Mouse (Mus musculus) monocyte, adult 59 days (primary cell): Measurements from ENCODE around the gene Ccdc6. TPM values are rescaled to one million over a fixed set of nuclear protein-coding genes. Genes with fewer than 3 reads are reported as not detected.

Experiments
- total RNA-seq, 2 experiments: library from RNA; stranded (reverse); gene quantifications; one replicate each; pipeline ENCODE4 v1.2.4; 2023

Ccdc6 gene
- 10 to 100 TPM; 36.2 to 36.9 TPM for total RNA-seq

GRCm38 (mm10) chr10:70096366-70097188 lies at the start of gene Ccdc6:
TSS of gene Ccdc6 (plus strand) at chr10:70097121.

GRCm38 (mm10) chr10:70204505-70205399 lies 107.8 kb downstream of the Ccdc6 start, which contains the start of gene Mrln:
TSS of gene Mrln (plus strand) at chr10:70204664.

Other genes starting within 250 kb of the Ccdc6 start
- not detected for gene Mrln, start 107.5 kb downstream of the Ccdc6 start, total RNA-seq
- 10 to 100 TPM; 13.4 to 15.9 TPM for gene Slc16a9, start 148.0 kb downstream of the Ccdc6 start, total RNA-seq